Mouse (Mus musculus): ENCODE results near the gene Zfp382.
A peak's percentile ranks its signal among the peaks of the same experiment; 100 is the strongest.
"Not testable (repeated sequence)": the region's sequence is repeated elsewhere in the genome, so short reads cannot be mapped to it uniquely, and the experiment has no call there.

Zfp382 gene

GRCm38 (mm10) chr7:30121308-30122187, at the start of gene Zfp382:
TSS of gene Zfp382 (plus strand) at chr7:30121942.
- peak; percentile 64 for DNase-seq (ENCODE audit: low spot score)

- DNase-seq (ENCODE audit: low spot score), result peak; percentile 30
These were observed 49.4 kb upstream of the Zfp382 start, which contains the start of gene Zfp82 for GRCm38 (mm10) chr7:30072146-30073028. TSS of gene Zfp82 (minus strand) at chr7:30072900.

- DNase-seq (ENCODE audit: low spot score), result no peak
These were observed 35.2 kb upstream of the Zfp382 start for GRCm38 (mm10) chr7:30086524-30086923.

GRCm38 (mm10) chr7:30089405-30089804, 32.3 kb upstream of the Zfp382 start:
- DNase-seq (ENCODE audit: low spot score), result no peak

- peak; percentile 78 for DNase-seq (ENCODE audit: low spot score)
These were observed 31.4 kb upstream of the Zfp382 start, which contains the start of the genes Gm26920 and Zfp566 for GRCm38 (mm10) chr7:30090092-30090969. TSS of gene Gm26920 (minus strand) at chr7:30090410. TSS of gene Zfp566 (minus strand) at chr7:30090527.

- DNase-seq (ENCODE audit: low spot score), result no peak
These were observed 30.7 kb upstream of the Zfp382 start for GRCm38 (mm10) chr7:30090970-30091585.

- DNase-seq (ENCODE audit: low spot score), result no peak
These were observed 29.1 kb upstream of the Zfp382 start for GRCm38 (mm10) chr7:30092666-30093065.

- no peak for DNase-seq (ENCODE audit: low spot score)
These were observed 27.8 kb upstream of the Zfp382 start for GRCm38 (mm10) chr7:30093918-30094415.

GRCm38 (mm10) chr7:30094646-30095429, 26.9 kb upstream of the Zfp382 start, which contains the start of gene Zfp260:
TSS of gene Zfp260 (plus strand) at chr7:30094777.
- peak; percentile 70 for DNase-seq (ENCODE audit: low spot score)

- DNase-seq (ENCODE audit: low spot score), result no peak
These were observed 26.1 kb upstream of the Zfp382 start for GRCm38 (mm10) chr7:30095551-30096125.

GRCm38 (mm10) chr7:30099297-30099696, 22.4 kb upstream of the Zfp382 start:
- DNase-seq (ENCODE audit: low spot score), result no peak

- no peak for DNase-seq (ENCODE audit: low spot score)
These were observed 5.7 kb upstream of the Zfp382 start for GRCm38 (mm10) chr7:30116076-30116475.

GRCm38 (mm10) chr7:30117935-30118334, 3.8 kb upstream of the Zfp382 start:
- DNase-seq (ENCODE audit: low spot score), result not testable (repeated sequence)

GRCm38 (mm10) chr7:30122188-30122530, 417 bp downstream of the Zfp382 start:
- no peak for DNase-seq (ENCODE audit: low spot score)

- no peak for DNase-seq (ENCODE audit: low spot score)
These were observed 8.2 kb downstream of the Zfp382 start for GRCm38 (mm10) chr7:30129900-30130299.

GRCm38 (mm10) chr7:30132396-30132795, 10.7 kb downstream of the Zfp382 start:
- no peak for DNase-seq (ENCODE audit: low spot score)

- no peak for DNase-seq (ENCODE audit: low spot score)
These were observed 15.1 kb downstream of the Zfp382 start for GRCm38 (mm10) chr7:30136826-30137225.

GRCm38 (mm10) chr7:30143170-30143554, 21.4 kb downstream of the Zfp382 start:
- no peak for DNase-seq (ENCODE audit: low spot score)

GRCm38 (mm10) chr7:30143555-30144209, 21.9 kb downstream of the Zfp382 start:
- no peak for DNase-seq (ENCODE audit: low spot score)

Measured in urinary bladder, postnatal 10 days (tissue).